Mouse (Mus musculus): ENCODE data around the gene Slc17a1. TPM values are rescaled to one million over a fixed set of nuclear protein-coding genes. Genes with fewer than 3 reads are reported as not detected.

Slc17a1 gene
- total RNA-seq (2021): not detected
- long read RNA-seq, experiment 1: 0 reads
- long read RNA-seq, experiment 2: 0 reads

GRCm38 (mm10) chr13:23867405-23867804, at the start of gene Slc17a1:
Slc17a1 (plus strand) TSS chr13:23867750.
- DNase-seq: no peak

DNA sequence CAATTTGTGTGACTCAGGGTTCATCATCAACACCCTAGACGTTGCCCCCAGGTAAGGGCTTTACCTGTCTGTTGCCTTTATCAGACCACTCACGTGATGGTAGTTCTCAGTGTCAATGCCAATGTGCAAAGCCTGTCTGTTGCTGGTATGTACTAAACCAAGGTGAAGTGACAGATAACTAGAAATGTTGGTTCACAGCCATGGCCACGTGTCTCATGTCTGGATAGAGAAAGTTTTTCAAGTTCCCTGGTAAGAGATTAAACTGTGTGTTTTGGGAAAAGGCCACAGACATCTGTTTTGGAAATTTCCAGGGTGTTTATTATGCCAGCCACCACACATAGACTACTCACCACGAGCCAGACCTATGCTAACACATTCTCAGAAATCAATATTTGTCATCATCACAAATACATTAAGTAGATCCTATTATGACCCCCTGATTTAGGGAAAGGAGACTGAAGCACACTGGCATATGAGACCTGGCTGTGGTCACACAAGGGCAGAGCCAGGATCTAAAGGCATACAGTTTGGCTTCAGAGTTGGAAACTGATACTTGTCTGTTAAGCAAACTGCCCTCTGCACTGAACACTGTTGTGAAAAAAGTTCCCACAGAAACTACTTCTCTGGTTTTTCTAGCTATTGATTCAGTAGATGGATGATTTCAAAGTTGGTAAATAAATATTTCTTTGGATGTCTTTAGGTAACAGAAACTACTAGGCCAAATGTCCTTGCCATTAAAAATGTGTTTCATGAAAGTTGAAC, 47.2 kb upstream of the Slc17a1 start:
- no peak for DNase-seq

- DNase-seq: no peak
These were observed 45.3 kb upstream of the Slc17a1 start for GRCm38 (mm10) chr13:23822213-23822612.

DNA sequence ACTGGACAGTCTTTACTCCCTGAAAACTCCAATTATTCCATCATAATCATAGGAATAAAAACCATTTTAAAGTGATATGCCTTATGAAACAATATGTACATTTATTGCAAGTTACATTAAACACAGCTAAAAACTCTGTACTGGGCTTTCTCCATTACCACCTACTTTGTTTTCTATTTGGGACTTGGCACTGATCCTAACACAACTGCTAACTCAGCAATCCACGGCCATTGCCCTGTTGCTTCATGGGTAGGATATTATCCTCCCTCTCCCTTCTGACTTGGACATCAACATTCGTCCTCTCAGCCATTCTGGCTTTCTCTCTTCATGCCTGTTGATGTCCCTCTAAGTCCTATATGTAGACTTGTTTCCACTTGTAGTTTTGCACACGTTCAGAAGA, 40.9 kb upstream of the Slc17a1 start:
- no peak for DNase-seq

DNA sequence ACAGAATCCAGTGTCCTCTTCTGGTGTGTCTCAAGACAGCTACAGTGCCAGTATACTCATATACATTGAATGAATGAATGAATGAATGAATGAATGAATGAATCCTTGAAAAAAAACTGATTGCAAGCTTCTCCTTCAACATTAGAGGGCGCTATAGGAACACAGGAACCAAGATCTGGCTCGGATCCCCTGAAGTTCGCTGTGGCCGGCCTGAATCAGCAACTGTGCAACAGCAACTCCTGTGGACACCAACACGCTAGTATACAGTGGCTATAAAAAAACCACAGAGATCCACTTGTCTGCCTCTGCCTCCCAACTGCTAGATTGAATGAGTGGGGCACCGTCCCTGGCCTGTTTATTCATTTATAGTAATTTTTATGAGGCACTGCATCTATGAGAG, 34.5 kb upstream of the Slc17a1 start:
- peak; percentile 21 for DNase-seq

- no peak for DNase-seq
These were observed 32.7 kb upstream of the Slc17a1 start for GRCm38 (mm10) chr13:23834836-23835235.

- DNase-seq: no peak
These were observed 30.9 kb upstream of the Slc17a1 start for GRCm38 (mm10) chr13:23836630-23837029.

DNA sequence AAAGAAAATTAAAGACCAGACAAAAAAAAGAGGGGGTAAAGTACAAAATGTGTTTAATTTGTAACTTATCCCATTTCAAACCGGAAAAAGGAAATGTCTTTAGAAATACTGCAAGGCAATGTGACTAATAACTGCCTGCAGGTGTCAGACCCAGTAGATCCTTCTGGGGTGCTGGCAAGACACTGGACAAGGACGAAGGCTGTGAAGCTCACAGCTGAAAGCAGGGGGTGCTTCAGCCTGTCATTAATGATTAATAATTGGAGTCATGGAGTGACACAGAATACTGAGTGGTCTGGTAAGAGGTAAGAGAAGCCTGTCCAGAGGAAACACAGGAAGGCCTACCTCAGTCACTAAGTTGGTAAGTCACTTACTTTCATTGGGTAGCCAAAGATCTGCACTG, 28.2 kb upstream of the Slc17a1 start, which contains the start of gene Slc17a3:
Gene Slc17a3, plus strand, starts transcription at position 127 of the 400 bp plus-strand sequence.
- no peak for DNase-seq

DNA sequence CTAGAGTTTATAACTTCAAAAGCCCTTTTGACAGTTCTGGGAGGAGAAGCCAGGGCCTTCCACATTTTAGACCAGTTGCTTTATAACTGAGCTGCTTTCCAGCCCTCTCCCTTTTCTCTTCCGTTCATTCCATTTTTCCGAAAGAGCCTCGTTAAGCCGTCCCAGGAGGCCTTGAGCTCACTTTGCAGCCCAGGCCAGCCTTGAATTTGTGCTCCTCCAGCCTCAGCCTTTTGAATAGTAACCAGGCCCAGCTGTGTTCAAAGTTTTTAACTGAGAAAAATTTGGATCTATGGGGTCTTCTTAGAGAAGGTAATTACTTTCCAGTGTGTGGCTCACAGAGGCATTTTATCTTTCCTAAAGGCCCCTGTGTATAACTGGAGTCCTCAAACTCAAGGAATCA, 21.7 kb upstream of the Slc17a1 start:
- DNase-seq: peak; percentile 17

DNA sequence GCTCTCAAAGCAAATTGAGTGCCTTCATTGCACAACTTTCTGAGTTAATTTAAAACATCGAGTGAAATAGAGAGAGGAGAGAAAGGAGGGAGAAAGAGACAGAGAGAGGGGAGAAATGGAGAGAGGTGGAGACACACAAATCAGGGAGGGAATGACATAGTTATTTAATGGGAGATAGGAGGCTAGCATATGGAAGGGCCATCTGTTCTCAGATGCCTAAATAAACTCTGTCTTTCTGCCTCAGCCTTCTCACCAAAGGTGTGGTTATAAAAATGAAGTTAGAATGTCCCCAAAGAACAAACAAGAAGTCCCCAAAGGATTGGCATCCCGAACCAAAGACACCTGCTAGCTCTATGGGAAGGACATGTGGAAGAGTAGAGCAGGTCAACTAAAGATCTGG, 18.3 kb upstream of the Slc17a1 start:
- DNase-seq: no peak

GRCm38 (mm10) chr13:23856401-23856800, 11.1 kb upstream of the Slc17a1 start:
- DNase-seq: no peak

- no peak for DNase-seq
These were observed 5.7 kb upstream of the Slc17a1 start for GRCm38 (mm10) chr13:23861815-23862214.

DNA sequence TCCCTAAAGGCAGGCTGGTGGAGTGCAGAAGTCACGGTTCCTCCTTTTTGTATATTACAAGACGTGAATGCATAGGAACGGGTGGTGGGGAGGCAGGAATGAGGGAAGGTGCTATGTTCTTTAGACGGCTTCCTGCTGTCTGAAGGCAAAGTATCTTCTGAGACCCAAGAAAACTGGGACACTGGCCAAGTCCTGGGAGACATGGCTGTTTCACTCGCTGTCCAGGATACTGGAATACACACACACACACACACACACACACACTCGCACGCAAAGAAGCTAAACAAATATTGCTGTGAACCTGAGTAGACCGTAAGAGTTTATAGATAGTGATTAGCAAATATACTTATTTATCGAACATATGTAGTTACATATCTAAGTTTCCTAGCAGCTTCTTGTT, 2.8 kb upstream of the Slc17a1 start:
- no peak for DNase-seq

- peak; percentile 15 for DNase-seq
These were observed 1.4 kb upstream of the Slc17a1 start for GRCm38 (mm10) chr13:23866086-23866710.

GRCm38 (mm10) chr13:23867000-23867399, 550 bp upstream of the Slc17a1 start:
- no peak for DNase-seq

- DNase-seq: no peak
These were observed 1.4 kb downstream of the Slc17a1 start for GRCm38 (mm10) chr13:23868790-23869533.

GRCm38 (mm10) chr13:23869996-23870395, 2.4 kb downstream of the Slc17a1 start:
- DNase-seq: no peak

- no peak for DNase-seq
These were observed 5.6 kb downstream of the Slc17a1 start for GRCm38 (mm10) chr13:23873141-23873540.

GRCm38 (mm10) chr13:23879106-23879505, 11.6 kb downstream of the Slc17a1 start:
- DNase-seq: no peak

- DNase-seq: no peak
These were observed 12.1 kb downstream of the Slc17a1 start for GRCm38 (mm10) chr13:23879636-23880035.

- no peak for DNase-seq
These were observed 18.0 kb downstream of the Slc17a1 start for GRCm38 (mm10) chr13:23885540-23885939.

- no peak for DNase-seq
These were observed 19.6 kb downstream of the Slc17a1 start for GRCm38 (mm10) chr13:23887026-23887725.

All from gastrocnemius, postnatal 25 days (tissue).